Mouse (Mus musculus) adrenal gland, postnatal 36 days (tissue): ENCODE measurements around the gene Nrxn1. TPM values are rescaled to one million over a fixed set of nuclear protein-coding genes. Genes with fewer than 3 reads are reported as not detected.

Experiments used
- DNase-seq, 2 experiments: peaks; one replicate each; pipeline ENCODE4 v3.0.0; 2021; ENCODE audit warnings: mixed read lengths in 1 of 2
- microRNA-seq: library from miRNA; unstranded; fragments of <30 nt; microRNA quantifications from one replicate; pipeline ENCODE4 v1.2.0, GENCODE M21; 2021
- total RNA-seq, 2 experiments: library from RNA; stranded (reverse); gene quantifications; 2 replicates each; pipeline ENCODE4 v1.2.3; 2021

The Nrxn1 gene
- total RNA-seq, 2 experiments from 2014 or later: 5.4 to 12.8 TPM

- DNase-seq: no peak
These were observed 1013.9 kb downstream of the Nrxn1 start for GRCm38 (mm10) chr17:90079003-90079402.

DNA sequence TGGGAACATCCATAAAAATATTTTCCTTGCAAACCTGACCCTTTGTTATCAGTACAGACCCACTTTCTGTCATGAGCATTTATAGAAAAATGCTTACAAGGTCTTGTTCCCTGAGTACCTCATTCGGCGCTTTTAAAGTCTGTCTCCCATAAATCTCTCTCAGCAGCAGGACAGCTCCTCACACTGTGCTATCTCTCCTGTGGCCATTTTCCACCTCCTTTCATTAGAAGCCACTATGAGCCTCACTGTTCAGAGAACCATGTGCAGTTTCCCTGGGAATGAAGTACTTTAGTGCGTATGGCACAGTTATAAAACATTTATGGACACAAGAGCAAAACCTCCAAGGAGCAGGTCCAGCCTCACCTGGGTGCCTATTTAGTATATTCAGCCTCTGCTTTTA lies 1014.4 kb downstream of the Nrxn1 start:
- peak in 1 of 2 experiments; percentile 5 for DNase-seq

DNA sequence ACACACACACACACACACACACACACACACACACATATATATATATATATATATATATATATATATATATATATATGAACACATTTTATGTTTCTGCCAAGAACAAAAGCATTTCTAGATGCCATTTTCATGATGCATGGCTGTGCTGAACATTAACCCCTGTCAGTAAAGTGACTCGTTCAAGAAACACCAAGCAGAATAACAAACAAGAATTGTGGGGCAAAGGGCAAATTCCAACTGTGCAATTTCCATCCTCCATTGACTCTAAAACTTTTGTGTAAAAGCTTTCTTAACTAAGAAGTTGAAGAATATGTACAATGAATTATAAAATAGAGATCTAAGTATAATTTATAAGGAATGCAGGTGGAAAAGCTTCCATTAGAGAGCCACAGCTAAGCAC lies 1030.0 kb downstream of the Nrxn1 start:
- no peak for DNase-seq

DNA sequence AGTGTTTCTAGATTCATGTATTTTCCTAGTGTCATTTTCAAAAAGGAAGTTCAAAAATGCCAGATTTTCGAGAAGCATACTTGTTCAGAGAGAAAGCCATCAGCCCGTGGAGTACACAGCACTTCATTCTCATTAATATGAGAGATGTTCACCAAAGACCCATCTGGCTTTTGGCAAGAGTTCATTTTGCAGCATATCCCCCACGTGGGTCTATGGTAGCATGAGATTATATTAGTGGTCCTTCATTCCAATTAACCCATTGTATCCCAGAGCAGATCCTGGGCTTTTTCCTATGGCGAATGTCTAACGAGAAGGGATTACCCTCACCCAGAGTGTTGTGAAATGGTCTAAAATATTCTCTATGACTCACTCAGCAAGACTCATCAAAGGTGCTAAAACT lies 1032.0 kb downstream of the Nrxn1 start:
- DNase-seq: no peak

- DNase-seq: no peak
These were observed 1032.7 kb downstream of the Nrxn1 start for GRCm38 (mm10) chr17:90060168-90060567.

DNA sequence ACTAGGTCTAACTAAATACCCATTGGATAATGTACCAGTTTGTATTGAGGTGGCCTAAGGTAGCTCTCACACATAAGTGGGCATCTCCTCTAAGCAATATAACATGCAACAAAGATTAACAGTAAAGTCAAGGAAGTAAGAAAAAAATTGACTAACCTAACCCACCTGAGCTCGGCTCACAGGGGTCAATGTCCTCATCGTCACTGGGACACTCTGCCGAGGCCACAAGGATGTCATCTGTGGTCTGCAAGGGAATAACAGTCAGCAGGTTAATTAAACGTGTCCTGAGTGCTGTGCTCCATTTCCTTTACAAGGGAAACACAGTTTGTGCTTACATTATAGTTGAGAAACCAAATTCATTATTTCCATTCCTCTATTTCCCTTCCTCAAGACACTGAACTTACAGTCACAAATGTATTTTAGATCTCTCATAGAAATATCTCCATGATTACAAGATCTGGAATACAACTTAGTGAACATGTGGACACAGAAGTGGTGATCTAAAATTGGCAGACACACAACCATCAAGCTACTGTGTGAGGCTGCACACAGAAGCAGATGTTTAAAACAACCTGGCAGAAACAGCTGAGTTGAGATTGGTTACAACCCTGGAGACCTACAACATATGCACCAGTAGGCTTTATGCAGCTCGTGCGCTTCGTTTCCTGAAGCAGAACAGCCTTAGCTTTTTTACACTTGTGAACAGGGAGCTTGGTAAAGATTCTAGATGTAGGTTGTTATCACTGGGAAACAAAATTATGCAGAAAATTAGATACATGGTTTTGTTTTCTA lies 1033.4 kb downstream of the Nrxn1 start:
- DNase-seq: no peak

DNA sequence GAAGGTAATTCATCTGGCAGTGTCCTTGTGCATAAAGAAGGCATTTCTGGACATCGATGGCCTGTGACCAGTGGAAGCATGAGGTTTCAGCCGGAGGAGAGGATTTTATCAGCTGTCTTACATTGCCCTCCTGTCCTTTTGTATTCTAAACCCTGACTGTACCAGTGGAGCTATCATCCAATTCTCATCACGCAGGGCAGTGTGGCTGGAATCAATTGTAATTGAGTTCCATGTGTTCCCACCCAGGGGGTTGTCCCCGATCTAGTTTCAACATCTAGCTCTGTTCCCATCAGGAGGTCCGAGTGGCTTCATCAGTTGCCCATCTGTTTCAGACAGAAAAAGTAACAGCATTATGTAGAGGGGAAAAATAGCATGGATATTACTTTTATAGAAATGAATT lies 1038.6 kb downstream of the Nrxn1 start:
- no peak for DNase-seq

- DNase-seq: no peak
These were observed 1053.6 kb downstream of the Nrxn1 start for GRCm38 (mm10) chr17:90039316-90039715.

- DNase-seq: no peak
These were observed 1060.5 kb downstream of the Nrxn1 start for GRCm38 (mm10) chr17:90032416-90032815.

DNA sequence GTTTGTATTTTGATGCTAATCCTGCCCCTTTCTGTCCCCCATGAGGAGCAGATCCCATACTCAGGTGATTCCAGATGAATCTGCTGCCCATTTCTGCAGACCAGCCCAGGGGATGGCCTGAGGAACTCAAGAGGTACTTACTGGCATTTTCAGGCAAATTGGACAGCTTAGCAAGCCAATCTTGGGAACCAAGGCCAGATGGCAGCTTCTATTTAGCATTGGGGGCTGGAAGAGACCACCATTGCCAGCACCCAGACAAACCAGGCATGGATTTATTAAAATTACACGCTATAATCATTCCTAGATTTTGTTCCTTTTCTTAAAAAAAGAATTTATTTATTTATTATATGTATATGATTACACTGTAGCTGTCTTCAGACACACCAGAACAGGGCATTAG lies 1076.2 kb downstream of the Nrxn1 start:
- DNase-seq: no peak

GRCm38 (mm10) chr17:90011761-90012160 lies 1081.1 kb downstream of the Nrxn1 start:
- no peak for DNase-seq

GRCm38 (mm10) chr17:90007438-90008109 lies 1085.3 kb downstream of the Nrxn1 start:
- peak; percentile 1 to 38 for DNase-seq

GRCm38 (mm10) chr17:89990651-89991050 lies 1102.2 kb downstream of the Nrxn1 start:
- no peak for DNase-seq

Small RNA genes within 50 kb of the gene (microRNA-seq; reads per million reads assigned to microRNA genes)
- gene Gm24510 (not detected), gene Gm27475 (not detected), gene Gm47307 (not detected)
